Mouse (Mus musculus) forebrain, embryonic 10.5 days (tissue): ENCODE results near the gene Sec22b. TPM values are rescaled to one million over a fixed set of nuclear protein-coding genes. Genes with fewer than 3 reads are reported as not detected.

Source experiments
- DNase-seq: peaks from one replicate; pipeline ENCODE4 v3.0.0-alpha.2; 2017; ENCODE audit warnings: low spot score; ENCODE audit errors: extremely low spot score
- H3K27ac ChIP-seq: fragments of 300-500 bp; sonication (generic); 2 replicates; pipeline ENCODE4 v1.5.1; 2016; ENCODE audit warnings: mild to moderate bottlenecking
- H3K27me3 ChIP-seq: fragments of 300-500 bp; sonication (generic); 2 replicates; pipeline ENCODE4 v1.6.1; 2016; ENCODE audit warnings: mild to moderate bottlenecking; ENCODE audit not compliant: poor library complexity, severe bottlenecking
- H3K36me3 ChIP-seq: fragments of 300-500 bp; sonication (generic); replicated peaks from 2 replicates; pipeline ENCODE4 v1.6.1; 2016; ENCODE audit warnings: mild to moderate bottlenecking, moderate library complexity
- H3K4me1 ChIP-seq: fragments of 300-500 bp; sonication (generic); 2 replicates; pipeline ENCODE4 v1.6.1; 2016
- H3K4me3 ChIP-seq: fragments of 300-500 bp; sonication (generic); 2 replicates; pipeline ENCODE4 v1.5.1; 2016; ENCODE audit warnings: mild to moderate bottlenecking, moderate library complexity
- H3K9me3 ChIP-seq: fragments of 300-500 bp; sonication (generic); 2 replicates; pipeline ENCODE4 v1.6.1; 2016; ENCODE audit warnings: mild to moderate bottlenecking, moderate library complexity
- WGBS: fragments of 180-500 bp; shearing (Covaris S2); methylation state at CpG from one replicate; pipeline ENCODE4 v1.1.7; 2016; 5-methylcytosine and 5-hydroxymethylcytosine counted together
- polyA plus RNA-seq: library from polyadenylated mRNA; unstranded; fragments of >200 nt; fragmentation: Nextera tagmentation; extraction: Ambion mirVana; gene quantifications from 2 replicates; pipeline ENCODE4 v1.2.1, GENCODE M21; 2016

Sec22b gene
- polyA plus RNA-seq, 1 experiment from 2014 or later: 114 TPM

- no peaks in the 10 kb centered on the region for H3K9me3 ChIP-seq
- no peak for DNase-seq
- 94% methylated on average over 2 of the region's 2 CpGs for WGBS
- peaks cover 10% of the 10 kb centered on the region for H3K4me1 ChIP-seq
- H3K27ac ChIP-seq: no peak overlapping the region
- H3K36me3 ChIP-seq: peaks cover 37% of the 10 kb centered on the region
- H3K27me3 ChIP-seq: no peaks in the 10 kb centered on the region
- H3K4me3 ChIP-seq: no peak overlapping the region
Measured at GRCm38 (mm10) chr3:97925246-97925645, 24.3 kb downstream of the Sec22b start.

GRCm38 (mm10) chr3:97927322-97927721 is 26.3 kb downstream of the Sec22b start:
- Histone ChIP-seq H3K4me3 (no peak overlapping the region), H3K36me3 (peaks cover 17% of the 10 kb centered on the region), H3K9me3 (no peaks in the 10 kb centered on the region), H3K27me3 (peaks cover 17% of the 10 kb centered on the region; the same call in 1 of the 2 replicates), H3K4me1 (peaks cover 29% of the 10 kb centered on the region), H3K27ac (no peak overlapping the region)
- 85% methylated on average over 4 of the region's 4 CpGs for WGBS
- no peak for DNase-seq

GRCm38 (mm10) chr3:97928968-97929858 is 28.2 kb downstream of the Sec22b start:
- Histone ChIP-seq H3K27me3 (peaks cover 25% of the 10 kb centered on the region), H3K9me3 (no peaks in the 10 kb centered on the region), H3K27ac (no peak overlapping the region), H3K4me3 (no peak overlapping the region), H3K36me3 (0 out of 2 replicates have a peak, but pooled peaks cover 1% of the 10 kb centered on the region), H3K4me1 (peaks cover 45% of the 10 kb centered on the region)
- DNase-seq: peak; percentile 75
- 64% methylated on average over 9 of the region's 9 CpGs for WGBS

GRCm38 (mm10) chr3:97930141-97930786 is 29.3 kb downstream of the Sec22b start:
- H3K27ac ChIP-seq: peak overlapping the region; percentile 44; the same call in 1 of the 2 replicates
- peaks cover 25% of the 10 kb centered on the region for H3K27me3 ChIP-seq
- H3K9me3 ChIP-seq: no peaks in the 10 kb centered on the region
- no peak for DNase-seq
- 64% methylated on average over 12 of the region's 12 CpGs for WGBS
- H3K4me3 ChIP-seq: no peak overlapping the region
- peaks cover 45% of the 10 kb centered on the region for H3K4me1 ChIP-seq
- H3K36me3 ChIP-seq: no peaks in the 10 kb centered on the region

GRCm38 (mm10) chr3:97930787-97931158 is 29.8 kb downstream of the Sec22b start:
- no peaks in the 10 kb centered on the region for H3K9me3 ChIP-seq
- DNase-seq: no peak
- WGBS: 82% methylated on average over 8 of the region's 8 CpGs
- H3K4me3 ChIP-seq: no peak overlapping the region
- peaks cover 25% of the 10 kb centered on the region for H3K27me3 ChIP-seq
- H3K4me1 ChIP-seq: peaks cover 45% of the 10 kb centered on the region
- peak overlapping the region; percentile 44; the same call in 1 of the 2 replicates for H3K27ac ChIP-seq
- H3K36me3 ChIP-seq: no peaks in the 10 kb centered on the region

DNA sequence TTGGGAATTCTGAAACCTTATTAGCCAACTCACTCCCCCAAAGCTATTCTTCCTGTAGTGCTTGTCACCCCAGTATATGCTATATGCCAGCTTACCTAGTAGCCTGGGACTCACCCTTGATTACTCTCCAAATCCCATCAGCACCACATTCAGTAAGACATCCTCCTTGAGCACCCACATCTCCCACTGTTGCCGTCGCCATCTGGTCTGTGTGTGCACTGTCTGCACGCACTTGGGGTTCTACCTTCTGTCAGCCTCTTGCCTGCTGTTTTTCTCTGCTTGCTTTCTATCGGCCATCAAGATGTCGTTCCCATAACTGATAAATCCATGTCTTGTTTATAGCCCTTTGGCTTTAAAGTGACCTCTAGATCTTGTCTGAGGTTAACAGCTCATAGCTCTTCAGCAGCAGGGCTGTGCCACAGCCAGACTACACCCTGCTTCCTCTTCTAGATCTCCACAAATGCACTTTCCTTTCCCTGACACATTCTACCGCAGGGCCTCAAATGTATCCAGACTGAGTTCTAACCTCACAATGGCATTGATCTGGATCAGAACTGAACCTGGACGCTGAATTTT is 30.4 kb downstream of the Sec22b start:
- DNase-seq: no peak
- H3K4me1 ChIP-seq: peaks cover 45% of the 10 kb centered on the region
- H3K27me3 ChIP-seq: peaks cover 25% of the 10 kb centered on the region
- 89% methylated on average over 7 of the region's 7 CpGs for WGBS
- no peak overlapping the region for H3K4me3 ChIP-seq
- H3K27ac ChIP-seq: peak overlapping the region; percentile 56; the same call in 1 of the 2 replicates
- H3K9me3 ChIP-seq: no peaks in the 10 kb centered on the region
- H3K36me3 ChIP-seq: no peaks in the 10 kb centered on the region

GRCm38 (mm10) chr3:97932131-97932530 is 31.1 kb downstream of the Sec22b start:
- Histone ChIP-seq H3K36me3 (no peaks in the 10 kb centered on the region), H3K27me3 (peaks cover 25% of the 10 kb centered on the region), H3K4me1 (peaks cover 52% of the 10 kb centered on the region), H3K9me3 (no peaks in the 10 kb centered on the region), H3K27ac (peak overlapping the region; percentile 56), H3K4me3 (no peak overlapping the region)
- whole genome bisulfite sequencing: 32% methylated on average over 10 of the region's 10 CpGs
- DNase-seq: no peak

- Histone ChIP-seq H3K27ac (peak overlapping the region; percentile 56), H3K4me1 (peaks cover 58% of the 10 kb centered on the region), H3K36me3 (no peaks in the 10 kb centered on the region), H3K9me3 (no peaks in the 10 kb centered on the region), H3K27me3 (peaks cover 25% of the 10 kb centered on the region), H3K4me3 (no peak overlapping the region)
- WGBS: 49% methylated on average over 11 of the region's 11 CpGs
- no peak for DNase-seq
Measured at GRCm38 (mm10) chr3:97932771-97933170, 31.8 kb downstream of the Sec22b start.

DNA sequence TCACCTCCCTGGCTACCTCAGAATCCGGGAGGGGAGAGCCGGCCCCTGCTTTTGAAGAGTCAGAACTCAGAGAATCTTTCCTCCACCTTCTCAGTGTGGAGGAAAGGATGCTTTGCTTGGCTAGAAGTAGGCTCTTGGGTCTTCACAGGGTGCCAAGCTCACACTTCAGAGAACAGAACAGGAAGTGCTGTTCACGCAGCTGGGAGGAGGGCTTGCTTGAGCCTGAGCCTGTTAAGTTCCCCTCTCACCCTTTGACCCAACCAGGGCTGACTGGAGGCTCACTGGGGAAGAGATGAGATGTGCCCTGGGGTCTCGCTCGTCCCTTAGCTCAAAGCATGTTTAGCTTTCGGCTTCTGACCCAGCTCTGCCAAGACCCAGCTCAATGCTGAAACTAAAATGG is 32.3 kb downstream of the Sec22b start:
- Histone ChIP-seq H3K27ac (peak overlapping the region; percentile 56), H3K36me3 (no peaks in the 10 kb centered on the region), H3K4me1 (peaks cover 63% of the 10 kb centered on the region), H3K4me3 (no peak overlapping the region), H3K27me3 (peaks cover 25% of the 10 kb centered on the region), H3K9me3 (no peaks in the 10 kb centered on the region)
- no peak for DNase-seq
- 22% methylated on average over 6 of the region's 6 CpGs for WGBS

DNA sequence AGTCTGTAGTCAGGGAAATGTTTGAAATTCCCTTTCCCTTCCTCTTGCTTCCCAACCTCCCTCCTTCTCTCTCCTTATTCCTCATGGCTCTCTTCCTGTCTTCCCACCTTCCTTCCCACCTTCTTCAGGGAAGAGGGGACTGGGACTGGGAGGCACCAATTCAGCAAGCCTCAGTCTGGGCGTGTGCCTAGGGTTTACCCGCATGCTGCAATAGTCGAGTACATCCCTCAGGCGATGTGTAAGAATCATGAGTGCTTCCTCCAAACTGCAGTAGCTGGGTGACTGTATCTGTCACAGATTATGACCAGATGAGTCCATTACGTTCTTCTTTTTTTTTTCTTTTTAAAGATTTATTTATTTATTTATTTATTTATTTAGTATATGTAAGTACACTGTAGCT is 32.8 kb downstream of the Sec22b start:
- no peak overlapping the region for H3K4me3 ChIP-seq
- H3K27me3 ChIP-seq: peaks cover 25% of the 10 kb centered on the region
- no peak overlapping the region for H3K27ac ChIP-seq
- H3K36me3 ChIP-seq: no peaks in the 10 kb centered on the region
- WGBS: 81% methylated on average over 5 of the region's 5 CpGs
- H3K4me1 ChIP-seq: peaks cover 68% of the 10 kb centered on the region
- no peaks in the 10 kb centered on the region for H3K9me3 ChIP-seq
- DNase-seq: no peak

DNA sequence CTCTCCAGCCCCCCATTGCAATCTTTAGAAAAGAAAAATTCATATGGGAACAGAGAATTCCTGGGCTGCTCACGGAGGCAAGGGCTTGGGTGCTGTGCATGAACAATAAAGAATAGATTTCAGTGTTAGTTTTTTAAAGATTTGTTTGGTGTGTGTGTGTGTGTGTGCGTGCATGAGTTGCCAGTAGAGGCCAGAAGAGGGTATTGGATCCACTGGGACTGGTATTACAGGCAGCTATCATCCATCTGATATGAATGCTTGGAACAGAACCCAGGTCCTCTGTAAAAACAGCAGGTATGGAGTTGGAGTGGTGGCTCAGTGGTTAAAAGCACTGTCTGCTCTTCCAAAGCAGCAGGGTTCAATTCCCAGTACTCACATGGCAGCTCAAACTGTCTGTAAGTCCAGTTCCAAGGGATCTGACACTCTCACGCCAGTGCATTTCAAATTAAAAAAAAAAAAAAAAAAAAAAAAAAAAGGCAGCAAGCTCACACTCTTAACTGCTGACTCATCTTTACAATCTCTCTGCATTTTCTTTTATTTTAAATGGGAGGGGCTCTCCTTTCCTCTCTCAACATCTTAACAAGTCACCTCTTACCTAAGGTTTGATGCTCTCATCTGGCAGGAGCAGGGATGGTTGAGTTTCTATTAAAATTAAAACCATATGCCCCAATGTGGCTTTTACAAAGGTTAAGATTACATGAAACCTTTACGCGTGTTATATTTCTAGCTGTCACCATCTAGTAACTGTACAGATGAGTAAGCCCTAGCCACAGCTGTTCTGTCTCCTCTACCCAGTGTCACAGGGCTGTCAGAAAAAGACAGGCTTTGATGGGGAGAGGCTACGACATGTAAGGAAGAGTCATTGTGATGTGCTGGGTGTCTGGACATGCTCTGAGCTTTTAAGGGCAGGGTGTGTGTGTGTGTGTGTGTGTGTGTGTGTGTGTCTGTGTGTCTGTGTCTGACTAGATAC is 33.6 kb downstream of the Sec22b start:
- WGBS: 86% methylated on average over 6 of the region's 6 CpGs
- H3K27ac ChIP-seq: no peak overlapping the region
- no peaks in the 10 kb centered on the region for H3K36me3 ChIP-seq
- H3K27me3 ChIP-seq: peaks cover 25% of the 10 kb centered on the region
- no peak overlapping the region for H3K4me3 ChIP-seq
- peaks cover 71% of the 10 kb centered on the region for H3K4me1 ChIP-seq
- no peaks in the 10 kb centered on the region for H3K9me3 ChIP-seq
- DNase-seq: no peak
